Comparison of ENCODE assay signal across 10 mouse cellular contexts in genomic region chr2:75883543-75883942, GRCm38 (mm10). TPM values are rescaled to one million over a fixed set of nuclear protein-coding genes. Genes with fewer than 3 reads are reported as not detected.
DNase-seq lines count a peak whose midpoint lies in the region; ATAC-seq lines count a peak whose summit lies in the region.
"Had no signal": no experiment of that assay in that cellular context is flagged by ENCODE, and none has a peak within 500 bp of the region (broad histone marks: within the 10 kb centered on the region; RNA-seq: fewer than 3 reads in every experiment).

No protein-coding gene starts in this region.

- DNase-seq in neural tube, embryonic 10.5 days (ENCODE audit: extremely low spot score, low spot score) = peak; percentile 48
- DNase-seq in adrenal gland, adult (ENCODE audit: inconsistent age in 2 of 2, low spot score in 1 of 2) = peak; percentile 74 to 90
- DNase-seq in cerebellum, postnatal 4 days (ENCODE audit: low spot score in 2 of 2) = peak; percentile 29 to 71
- peak; percentile 82 for DNase-seq in heart, postnatal 4 days
- DNase-seq in limb, embryonic 11.5 days (ENCODE audit: low spot score) = peak; percentile 81
- DNase-seq in retina, postnatal 1 day = peak; percentile 69
- peak; percentile 80 for DNase-seq in thymus, postnatal 4 days

- H3K27me3 ChIP-seq in neural tube, embryonic 15.5 days (replicated peaks) = no peaks in the 10 kb centered on the region
- no peaks in the 10 kb centered on the region for H3K27me3 ChIP-seq in limb, embryonic 11.5 days (ENCODE audit: control insufficient read depth, insufficient read depth, low read length)
- H3K27me3 ChIP-seq: heart, embryonic 15.5 days; stomach, embryonic 15.5 days had no signal

- H3K4me2 ChIP-seq in neural tube, embryonic 15.5 days = no peak overlapping the region
- no peak overlapping the region for H3K4me2 ChIP-seq in limb, embryonic 11.5 days (ENCODE audit: low read depth, severe bottlenecking)
- H3K4me2 ChIP-seq: heart, embryonic 15.5 days; stomach, embryonic 15.5 days had no signal

- no peak for ATAC-seq in neural tube, embryonic 15.5 days (ENCODE audit: low FRiP score)
- no peak for ATAC-seq in limb, embryonic 11.5 days (ENCODE audit: insufficient number of reproducible peaks, low FRiP score, low TSS enrichment, low read depth)

- H3K27ac ChIP-seq in neural tube, embryonic 15.5 days (replicated peaks) = no peak overlapping the region
- no peak overlapping the region for H3K27ac ChIP-seq in limb, embryonic 11.5 days (replicated peaks; ENCODE audit: low read depth, low read length)
- H3K27ac ChIP-seq: heart, embryonic 15.5 days; stomach, embryonic 15.5 days had no signal

- H3K9me3 ChIP-seq in neural tube, embryonic 15.5 days (replicated peaks) = no peaks in the 10 kb centered on the region
- no peaks in the 10 kb centered on the region for H3K9me3 ChIP-seq in limb, embryonic 11.5 days (ENCODE audit: control insufficient read depth, low read length)
- H3K9me3 ChIP-seq: heart, embryonic 15.5 days; stomach, embryonic 15.5 days had no signal

- 60% methylated on average over 1 of the region's 1 CpGs for WGBS in neural tube, embryonic 15.5 days
- 45% methylated on average over 1 of the region's 1 CpGs for WGBS in limb, embryonic 11.5 days

- no peak overlapping the region for H3K9ac ChIP-seq in neural tube, embryonic 15.5 days (replicated peaks)
- no peak overlapping the region for H3K9ac ChIP-seq in limb, embryonic 11.5 days (ENCODE audit: low read length)
- H3K9ac ChIP-seq: heart, embryonic 15.5 days; stomach, embryonic 15.5 days had no signal

- H3K4me1 ChIP-seq in neural tube, embryonic 15.5 days = no peaks in the 10 kb centered on the region
- no peaks in the 10 kb centered on the region; the same call in 1 of the 2 replicates for H3K4me1 ChIP-seq in limb, embryonic 11.5 days (ENCODE audit: control insufficient read depth, insufficient read depth, low read length)
- H3K4me1 ChIP-seq: heart, embryonic 15.5 days; stomach, embryonic 15.5 days had no signal

- H3K36me3 ChIP-seq in neural tube, embryonic 15.5 days = peaks cover 2% of the 10 kb centered on the region; the same call in 1 of the 2 replicates
- H3K36me3 ChIP-seq in limb, embryonic 11.5 days (ENCODE audit: control insufficient read depth, insufficient read depth, low read length) = no peaks in the 10 kb centered on the region; the same call in 1 of the 2 replicates
- H3K36me3 ChIP-seq: heart, embryonic 15.5 days had no signal

- H3K4me3 ChIP-seq in neural tube, embryonic 15.5 days (replicated peaks) = no peak overlapping the region
- H3K4me3 ChIP-seq in limb, embryonic 11.5 days (ENCODE audit: low read depth, low read length) = no peak overlapping the region
- H3K4me3 ChIP-seq: heart, embryonic 15.5 days; stomach, embryonic 15.5 days had no signal

RNA-seq across cellular contexts. Expression of gene Agps, which starts 51.6 kb away (rescaled TPM):
- 27.8 and 29.0 TPM in 2 replicates for polyA plus RNA-seq in neural tube, embryonic 15.5 days (2015; fragmentation: Nextera tagmentation; extraction: Ambion mirVana)
- 10 to 100 TPM; 49.4 to 57.1 TPM for total RNA-seq in heart, postnatal 4 days (2021)
- 39.1 and 49.3 TPM in 2 replicates for polyA plus RNA-seq in limb, embryonic 11.5 days (2014; fragmentation: Nextera tagmentation; extraction: Ambion mirVana)

RNA-seq across cellular contexts. Expression of gene Ttc30b, which starts 54.8 kb away (rescaled TPM):
- polyA plus RNA-seq in neural tube, embryonic 15.5 days (2015; fragmentation: Nextera tagmentation; extraction: Ambion mirVana) = 17.3 and 17.4 TPM in 2 replicates
- total RNA-seq in heart, postnatal 4 days (2021) = 1 to 10 TPM; 8.0 to 8.6 TPM
- 9.0 and 9.2 TPM in 2 replicates for polyA plus RNA-seq in limb, embryonic 11.5 days (2014; fragmentation: Nextera tagmentation; extraction: Ambion mirVana)
